Mouse (Mus musculus): ENCODE measurements at regions not wholly inside any gene's neighbourhood (a gene's known extent, or its start where the extent isn't known, plus 50 kb on each side); places are given as distances from the start of the nearest gene placed in this dataset.

DNA sequence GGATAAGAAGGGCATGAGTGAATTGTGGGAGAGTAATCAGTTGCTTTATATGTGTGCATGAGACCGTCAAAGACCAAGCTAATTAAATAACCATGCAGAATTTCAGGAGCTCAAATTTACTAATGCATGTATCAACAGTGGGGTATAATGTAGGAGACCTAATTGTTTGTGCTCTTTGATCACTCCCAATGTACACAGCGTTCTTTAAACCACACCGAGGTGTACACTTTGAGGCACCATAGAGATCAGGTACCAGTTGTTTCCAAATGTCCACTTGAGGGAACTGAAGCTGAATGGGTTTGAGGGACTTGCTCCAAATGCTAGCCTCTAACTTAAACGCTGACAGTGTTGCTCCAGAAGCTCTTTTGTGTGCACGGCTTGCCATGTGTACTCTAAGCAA lies 530.4 kb upstream of the Tenm4 start:
- no peak for TF ChIP-seq CTCF (conservative IDR thresholded peaks at IDR 0.05; ENCODE audit: low read length)
- no peak for TF ChIP-seq POU5F1 (IDR thresholded peaks at IDR 0.05; ENCODE audit: borderline replicate concordance, low read length)
- TF ChIP-seq NANOG (IDR thresholded peaks at IDR 0.05; ENCODE audit: borderline replicate concordance, low read length), result no peak

Measured in E14TG2a.4 (cell line).